Mouse (Mus musculus) hindbrain, embryonic 13.5 days (tissue): ENCODE measurements around the gene Sipa1l3. TPM values are rescaled to one million over a fixed set of nuclear protein-coding genes. Genes with fewer than 3 reads are reported as not detected.

ENCODE experiments used
- ATAC-seq: fragments of 200-750 bp; cut with Nextera tagmentation; 2 replicates; pipeline ENCODE4 v1.8.0; 2017; ENCODE audit warnings: moderate TSS enrichment; ENCODE audit not compliant: low FRiP score
- H3K27ac ChIP-seq: fragments of 300-500 bp; sonication (generic); 2 replicates; pipeline ENCODE4 v1.5.1; 2015; ENCODE audit warnings: inconsistent platforms, mild to moderate bottlenecking, moderate library complexity
- H3K27me3 ChIP-seq: fragments of 300-500 bp; sonication (generic); 2 replicates; pipeline ENCODE4 v1.6.1; 2015; ENCODE audit warnings: mild to moderate bottlenecking, inconsistent platforms
- H3K36me3 ChIP-seq: fragments of 300-500 bp; sonication (generic); 2 replicates; pipeline ENCODE4 v1.6.1; 2015; ENCODE audit warnings: mild to moderate bottlenecking, inconsistent platforms
- H3K4me1 ChIP-seq: fragments of 300-500 bp; sonication (generic); replicated peaks from 2 replicates; pipeline ENCODE4 v1.6.1; 2015; ENCODE audit warnings: inconsistent platforms
- H3K4me2 ChIP-seq: fragments of 300-500 bp; sonication (generic); 2 replicates; pipeline ENCODE4 v1.6.1; 2015; ENCODE audit warnings: inconsistent platforms, mild to moderate bottlenecking, moderate library complexity
- H3K4me3 ChIP-seq: fragments of 300-500 bp; sonication (generic); 2 replicates; pipeline ENCODE4 v1.5.1; 2015; ENCODE audit warnings: mild to moderate bottlenecking, inconsistent platforms
- H3K9ac ChIP-seq: fragments of 300-500 bp; sonication (generic); 2 replicates; pipeline ENCODE4 v1.6.1; 2015; ENCODE audit warnings: mild to moderate bottlenecking, inconsistent platforms
- H3K9me3 ChIP-seq: fragments of 300-500 bp; sonication (generic); 2 replicates; pipeline ENCODE4 v1.6.1; 2016; ENCODE audit warnings: inconsistent platforms
- WGBS: fragments of 180-500 bp; shearing (Covaris S2); methylation state at CpG from one replicate; pipeline ENCODE4 v1.1.7; 2015; 5-methylcytosine and 5-hydroxymethylcytosine counted together
- polyA plus RNA-seq: library from polyadenylated mRNA; unstranded; fragments of >200 nt; fragmentation: Nextera tagmentation; extraction: Ambion mirVana; gene quantifications from 2 replicates; pipeline ENCODE4 v1.2.1, GENCODE M21; 2015

The Sipa1l3 gene
- polyA plus RNA-seq, 1 experiment from 2014 or later: 13.7 TPM

DNA sequence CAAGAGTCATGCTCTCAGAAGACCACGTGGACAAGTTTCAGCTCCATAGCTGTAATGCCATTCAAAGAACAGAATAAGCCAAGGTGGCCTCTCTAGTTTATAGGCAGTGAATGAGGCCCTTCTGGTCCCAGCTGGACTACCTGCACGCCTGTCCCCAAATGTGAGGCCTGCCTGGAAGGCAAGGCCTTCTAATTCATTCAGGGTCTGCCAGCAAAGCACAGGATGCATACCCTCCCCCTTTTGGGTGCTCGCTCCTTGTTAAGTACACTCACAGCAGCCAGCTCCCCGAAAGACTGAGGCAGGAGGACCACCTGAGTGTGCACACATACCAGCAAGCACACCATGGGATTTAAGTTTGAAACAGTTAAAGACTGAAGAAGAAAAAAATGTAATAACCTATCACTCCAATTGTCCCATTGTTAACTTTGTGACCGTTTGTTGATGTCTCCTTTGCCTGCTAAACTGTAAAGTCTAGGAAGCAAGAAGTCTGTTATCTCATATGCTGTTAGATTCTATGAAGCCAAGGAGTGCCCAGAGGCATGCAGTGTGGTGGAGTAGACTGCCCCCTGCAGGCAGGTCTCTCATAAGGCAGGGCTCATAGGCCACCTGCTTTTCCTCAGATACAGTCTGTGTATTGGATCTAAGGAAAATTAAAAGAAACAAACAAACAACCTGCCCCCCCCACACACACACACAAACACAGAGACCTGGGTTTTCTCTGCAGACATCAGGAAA is 3.6 kb upstream of the Sipa1l3 start:
- H3K9me3 ChIP-seq: no peaks in the 10 kb centered on the region
- 61% methylated on average over 5 of the region's 5 CpGs for WGBS
- no peak overlapping the region for H3K9ac ChIP-seq
- no peak for ATAC-seq
- H3K36me3 ChIP-seq: no peaks in the 10 kb centered on the region
- no peak overlapping the region for H3K27ac ChIP-seq
- H3K4me2 ChIP-seq: no peak overlapping the region
- H3K4me3 ChIP-seq: no peak overlapping the region
- H3K27me3 ChIP-seq: no peaks in the 10 kb centered on the region
- peaks cover 16% of the 10 kb centered on the region for H3K4me1 ChIP-seq

DNA sequence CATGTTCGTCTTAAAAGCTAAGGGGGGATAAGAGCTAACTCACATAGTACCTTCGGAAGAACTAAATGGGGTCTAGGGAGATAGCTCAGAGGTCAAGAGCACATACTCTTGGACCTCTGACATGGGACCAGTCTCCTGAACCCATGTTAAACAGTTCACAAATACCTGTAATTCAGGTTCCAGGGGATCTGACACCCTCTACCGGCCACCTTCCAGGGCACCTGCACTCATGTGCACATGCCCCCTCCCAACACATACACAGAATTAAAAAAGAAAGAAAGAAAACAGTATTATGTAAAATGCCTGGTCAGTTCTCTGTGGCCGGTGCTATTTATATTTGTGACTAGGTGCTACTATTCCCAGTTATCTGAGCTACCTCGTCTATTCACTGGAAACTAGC is 2.9 kb upstream of the Sipa1l3 start:
- Histone ChIP-seq H3K27ac (no peak overlapping the region), H3K9ac (no peak overlapping the region), H3K36me3 (no peaks in the 10 kb centered on the region), H3K27me3 (no peaks in the 10 kb centered on the region), H3K4me1 (peaks cover 22% of the 10 kb centered on the region), H3K4me2 (no peak overlapping the region), H3K9me3 (no peaks in the 10 kb centered on the region), H3K4me3 (no peak overlapping the region)
- WGBS: 76% methylated on average over 5 of the region's 5 CpGs
- ATAC-seq: no peak

DNA sequence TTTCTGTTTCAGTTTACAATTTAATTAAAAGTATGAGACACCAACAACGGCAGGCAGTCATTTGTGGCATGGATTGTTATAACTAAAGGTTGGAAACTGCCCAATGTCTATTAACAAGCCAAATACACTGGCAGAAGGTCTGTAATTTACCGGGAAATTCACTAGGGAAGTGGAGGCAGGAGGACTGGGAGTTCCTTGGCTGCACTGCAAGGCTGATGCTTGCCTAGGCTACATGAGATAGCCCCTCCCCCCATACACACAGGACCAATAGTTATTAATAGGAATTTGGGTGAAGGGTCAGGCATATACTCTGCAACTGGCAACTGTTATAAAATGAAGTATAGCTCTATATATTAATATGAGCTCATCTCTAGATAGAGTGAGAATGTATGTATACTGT is 2.4 kb upstream of the Sipa1l3 start:
- no peak for ATAC-seq
- no peak overlapping the region for H3K4me3 ChIP-seq
- no peaks in the 10 kb centered on the region for H3K9me3 ChIP-seq
- no peak overlapping the region for H3K27ac ChIP-seq
- H3K9ac ChIP-seq: no peak overlapping the region
- no peaks in the 10 kb centered on the region for H3K36me3 ChIP-seq
- H3K4me1 ChIP-seq: peaks cover 27% of the 10 kb centered on the region
- WGBS: 67% methylated on average over 2 of the region's 2 CpGs
- H3K27me3 ChIP-seq: no peaks in the 10 kb centered on the region
- no peak overlapping the region for H3K4me2 ChIP-seq

DNA sequence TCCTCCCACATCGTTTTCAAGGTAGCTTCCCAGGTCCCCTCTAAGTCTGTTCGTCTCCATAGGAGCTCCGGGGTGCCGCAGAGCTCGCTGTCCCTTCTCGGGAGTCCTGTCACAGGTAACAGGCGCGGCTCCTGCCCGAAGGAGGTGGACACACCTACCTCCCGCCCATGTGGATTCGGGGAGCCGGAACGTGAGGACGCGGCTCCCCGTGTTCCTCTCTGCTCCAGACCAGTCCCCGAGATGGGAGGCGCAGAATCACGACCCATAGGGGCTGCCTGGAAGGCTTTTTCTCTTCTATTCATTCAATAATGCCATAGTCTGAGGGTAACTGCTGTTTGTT is 740 bp upstream of the Sipa1l3 start:
- H3K27ac ChIP-seq: peak overlapping the region; percentile 92
- ATAC-seq: peak; percentile 32; the same call in 1 of the 2 replicates
- H3K27me3 ChIP-seq: no peaks in the 10 kb centered on the region
- H3K4me2 ChIP-seq: peak overlapping the region; percentile 81
- H3K9ac ChIP-seq: peak overlapping the region; percentile 89
- peak overlapping the region; percentile 88 for H3K4me3 ChIP-seq
- H3K36me3 ChIP-seq: no peaks in the 10 kb centered on the region
- under 1% methylated on average over 19 of the region's 19 CpGs for WGBS
- H3K4me1 ChIP-seq: peaks cover 35% of the 10 kb centered on the region
- H3K9me3 ChIP-seq: no peaks in the 10 kb centered on the region

DNA sequence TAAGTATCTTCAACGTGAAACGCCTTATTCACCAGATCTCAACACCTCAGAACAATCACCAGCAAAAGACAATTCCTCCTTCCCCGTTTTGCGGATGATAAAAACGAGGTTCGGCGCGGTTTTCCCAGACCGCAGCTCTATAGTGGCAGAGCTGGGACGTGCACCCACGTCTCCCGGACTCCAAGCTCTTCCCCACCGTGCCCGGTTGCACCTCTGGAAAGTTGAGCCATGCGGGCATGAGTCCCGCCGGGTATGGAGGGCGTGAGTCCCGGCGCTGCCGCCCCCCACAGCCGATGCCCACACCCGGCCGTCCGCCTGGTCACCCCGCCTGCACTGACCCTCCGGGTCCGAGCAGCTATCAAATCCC is 404 bp downstream of the Sipa1l3 start:
- peak; percentile 58; the same call in 1 of the 2 replicates for ATAC-seq
- Histone ChIP-seq H3K4me3 (peak overlapping the region; percentile 88), H3K4me2 (peak overlapping the region; percentile 81), H3K27me3 (no peaks in the 10 kb centered on the region), H3K9me3 (no peaks in the 10 kb centered on the region), H3K36me3 (no peaks in the 10 kb centered on the region), H3K27ac (peak overlapping the region; percentile 92; the same call in 1 of the 2 replicates), H3K9ac (peak overlapping the region; percentile 89), H3K4me1 (peaks cover 40% of the 10 kb centered on the region)
- WGBS: under 1% methylated on average over 25 of the region's 28 CpGs

DNA sequence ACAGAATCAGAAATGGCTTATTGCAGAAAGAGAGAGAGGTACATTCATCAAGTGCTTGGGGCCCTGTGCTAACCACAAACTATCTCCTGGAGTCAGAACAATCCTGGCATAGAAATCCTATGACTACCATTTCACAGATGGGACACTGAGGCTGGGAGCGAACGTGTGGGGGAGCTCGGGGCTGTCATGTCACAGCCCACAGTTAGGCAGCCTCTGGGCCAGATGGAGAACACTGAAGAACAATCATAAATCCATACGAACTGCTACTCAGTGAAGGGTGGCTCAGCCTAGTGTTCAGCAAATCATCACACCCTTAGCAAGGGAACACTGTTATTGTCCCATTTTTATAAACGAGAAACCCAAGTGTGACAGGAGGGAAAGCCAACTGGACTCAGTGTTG is 1.3 kb downstream of the Sipa1l3 start:
- H3K27me3 ChIP-seq: no peaks in the 10 kb centered on the region
- H3K4me1 ChIP-seq: peaks cover 46% of the 10 kb centered on the region
- no peak overlapping the region for H3K27ac ChIP-seq
- peak overlapping the region; percentile 88 for H3K4me3 ChIP-seq
- WGBS: 75% methylated on average over 5 of the region's 5 CpGs
- no peaks in the 10 kb centered on the region for H3K9me3 ChIP-seq
- H3K9ac ChIP-seq: peak overlapping the region; percentile 89
- peak overlapping the region; percentile 81 for H3K4me2 ChIP-seq
- no peaks in the 10 kb centered on the region for H3K36me3 ChIP-seq
- no peak for ATAC-seq

DNA sequence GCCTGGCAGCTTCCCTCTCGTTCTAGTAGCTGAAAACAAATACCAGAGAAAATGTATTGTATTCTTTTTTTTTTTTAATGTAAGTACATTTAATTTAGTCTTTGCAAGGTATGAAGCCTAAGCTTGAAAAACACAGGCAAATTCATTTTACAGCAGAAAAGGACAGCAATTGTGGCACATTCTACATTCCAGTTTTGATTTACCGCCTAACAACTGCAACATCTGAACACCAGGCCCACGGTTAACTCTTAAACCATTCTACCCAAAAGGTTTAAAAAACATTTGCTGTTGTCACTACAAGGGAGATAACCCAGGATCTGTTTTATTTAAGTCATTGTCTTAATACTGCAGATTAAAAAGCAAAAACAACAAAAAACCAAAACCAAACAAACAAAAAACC is 2.8 kb downstream of the Sipa1l3 start:
- H3K27ac ChIP-seq: no peak overlapping the region
- H3K4me2 ChIP-seq: no peak overlapping the region
- H3K4me1 ChIP-seq: peaks cover 60% of the 10 kb centered on the region
- no peaks in the 10 kb centered on the region for H3K27me3 ChIP-seq
- H3K4me3 ChIP-seq: no peak overlapping the region
- H3K36me3 ChIP-seq: no peaks in the 10 kb centered on the region
- 90% methylated on average over 3 of the region's 3 CpGs for WGBS
- no peak overlapping the region for H3K9ac ChIP-seq
- ATAC-seq: no peak
- no peaks in the 10 kb centered on the region for H3K9me3 ChIP-seq

DNA sequence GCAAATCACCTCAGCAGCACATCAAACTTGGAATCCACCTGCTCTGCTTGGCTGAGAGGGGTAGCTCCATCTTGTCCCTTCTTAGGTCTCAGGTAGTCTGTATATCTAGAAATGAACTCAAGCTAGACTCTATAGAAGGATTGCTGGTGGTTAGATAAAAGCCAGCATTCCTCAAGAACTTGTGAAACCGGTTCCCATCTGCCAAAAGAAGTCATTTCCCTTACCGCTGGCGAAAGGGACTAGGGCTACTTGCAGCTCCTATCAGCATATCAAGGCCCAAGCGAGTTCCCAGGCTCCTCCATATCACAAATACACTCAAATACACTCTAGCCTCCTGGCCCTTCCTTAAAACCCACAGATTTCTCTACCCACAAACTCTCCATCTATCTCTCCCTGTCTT is 5.7 kb downstream of the Sipa1l3 start:
- H3K27me3 ChIP-seq: no peaks in the 10 kb centered on the region
- H3K9ac ChIP-seq: no peak overlapping the region
- 68% methylated on average over 4 of the region's 4 CpGs for WGBS

DNA sequence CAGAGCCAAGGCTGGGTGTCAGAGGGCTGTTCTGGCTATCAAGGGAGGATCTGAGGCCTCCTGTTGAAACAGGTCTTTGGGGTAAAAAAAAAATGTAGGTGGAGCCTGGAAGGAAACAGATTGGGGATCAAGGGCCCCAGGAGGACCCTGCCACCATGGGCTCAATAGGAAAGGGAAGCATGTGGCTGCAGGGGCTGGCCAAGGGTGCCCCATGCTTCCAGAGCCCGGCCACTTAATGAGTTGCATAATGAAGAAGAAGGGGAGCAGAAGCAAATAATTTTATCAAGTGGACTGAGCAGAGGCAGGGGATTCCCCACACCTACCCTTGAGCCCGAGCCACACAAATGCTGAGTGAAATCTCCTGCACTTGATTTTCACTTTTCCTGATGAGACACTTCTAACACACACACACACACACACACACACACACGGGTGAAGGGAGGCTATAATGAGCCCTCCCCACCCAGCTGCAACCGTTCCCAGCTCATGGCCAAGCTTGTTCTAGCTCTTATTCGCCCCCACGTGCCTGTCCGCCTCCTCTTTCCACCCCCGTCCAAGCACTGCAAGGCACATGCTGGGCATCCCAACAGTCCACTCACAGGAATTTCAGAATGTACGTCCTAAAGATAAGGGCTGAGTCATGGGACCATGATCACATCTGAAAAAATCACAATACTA is 6.7 kb downstream of the Sipa1l3 start:
- 0 out of 2 replicates have a peak overlapping the region, but pooled peaks have one; percentile 23 for H3K27ac ChIP-seq
- no peaks in the 10 kb centered on the region for H3K27me3 ChIP-seq
- H3K4me3 ChIP-seq: no peak overlapping the region
- no peak overlapping the region for H3K9ac ChIP-seq
- H3K9me3 ChIP-seq: no peaks in the 10 kb centered on the region
- 53% methylated on average over 9 of the region's 9 CpGs for WGBS
- H3K36me3 ChIP-seq: no peaks in the 10 kb centered on the region
- no peak for ATAC-seq
- H3K4me2 ChIP-seq: no peak overlapping the region
- peaks cover 43% of the 10 kb centered on the region for H3K4me1 ChIP-seq

More for the DNA sequence above, 5.7 kb downstream of the Sipa1l3 start:
- no peak for ATAC-seq
- no peaks in the 10 kb centered on the region for H3K9me3 ChIP-seq
- H3K36me3 ChIP-seq: no peaks in the 10 kb centered on the region
- no peak overlapping the region for H3K4me2 ChIP-seq
- no peak overlapping the region for H3K4me3 ChIP-seq
- H3K4me1 ChIP-seq: peaks cover 52% of the 10 kb centered on the region
- no peak overlapping the region for H3K27ac ChIP-seq

DNA sequence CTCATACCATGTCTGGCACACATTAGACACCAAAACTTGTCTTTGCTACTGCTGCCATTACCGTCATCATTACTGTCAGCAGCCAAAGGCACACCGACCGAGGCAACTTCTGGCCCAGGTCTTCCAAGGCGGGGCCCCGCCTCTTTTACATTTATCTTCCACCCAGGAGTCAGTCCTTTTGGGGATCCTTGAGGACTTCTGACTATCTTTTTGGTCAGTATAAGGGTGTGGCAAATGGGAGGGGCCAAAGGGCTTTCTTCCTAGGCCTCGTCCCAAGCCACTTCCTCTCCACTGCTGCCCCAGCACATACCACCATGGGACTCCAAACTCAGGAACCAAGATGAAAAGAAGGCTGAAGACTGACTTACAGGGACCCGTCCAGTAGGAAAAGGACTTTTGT is 9.9 kb downstream of the Sipa1l3 start:
- ATAC-seq: no peak

DNA sequence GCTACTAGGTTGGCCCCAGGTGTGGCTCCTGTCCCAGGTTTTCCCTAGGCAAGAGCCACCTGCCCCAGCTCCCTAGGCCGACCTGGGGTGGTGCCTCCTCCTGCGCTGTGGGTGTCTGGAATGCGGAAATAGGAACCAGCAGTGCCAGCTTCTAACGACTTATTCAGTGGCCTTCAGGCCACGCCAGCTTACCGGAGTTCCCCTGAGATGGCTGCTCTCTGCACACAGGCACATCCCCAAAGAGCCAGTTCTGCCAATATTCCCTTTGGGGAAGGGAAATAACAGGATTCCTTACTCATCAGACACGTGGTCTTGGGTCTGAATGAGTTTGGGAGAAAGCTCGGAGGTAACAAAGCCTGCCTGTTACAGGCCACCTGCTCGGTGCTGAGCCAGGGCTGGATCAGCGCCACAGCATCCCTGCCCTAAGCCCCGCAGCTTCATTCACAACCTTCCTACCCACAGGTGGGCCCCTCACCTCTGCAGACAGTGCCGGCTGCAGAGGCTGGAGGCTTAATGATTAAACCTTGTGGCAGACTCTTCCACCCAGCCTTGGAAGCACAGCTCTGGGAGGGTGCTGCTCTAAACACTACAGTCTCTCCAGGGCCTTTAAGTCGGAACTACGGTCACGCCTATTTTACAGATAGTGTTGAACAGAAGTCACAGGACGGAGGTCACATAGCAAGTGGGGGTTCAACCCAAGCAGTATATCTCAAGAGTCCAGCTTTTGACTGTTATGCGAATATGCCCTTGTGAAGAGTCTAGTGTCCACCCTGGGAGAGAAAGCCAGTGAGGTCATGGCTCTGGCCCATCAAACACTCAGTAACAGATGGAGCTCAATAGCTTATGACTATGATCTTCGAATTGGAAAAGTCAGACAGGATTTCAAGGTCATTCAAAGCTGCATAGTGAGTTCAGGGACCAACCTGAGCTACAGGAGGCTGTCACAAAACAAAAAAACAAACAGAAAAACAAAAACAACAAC is 12.8 kb downstream of the Sipa1l3 start:
- H3K9ac ChIP-seq: no peak overlapping the region
- no peaks in the 10 kb centered on the region for H3K27me3 ChIP-seq
- H3K27ac ChIP-seq: no peak overlapping the region
- H3K4me1 ChIP-seq: peaks cover 28% of the 10 kb centered on the region
- H3K4me2 ChIP-seq: 0 out of 2 replicates have a peak overlapping the region, but pooled peaks have one; percentile 13
- peak; percentile 38 for ATAC-seq
- 28% methylated on average over 18 of the region's 18 CpGs for WGBS
- no peaks in the 10 kb centered on the region for H3K9me3 ChIP-seq
- H3K4me3 ChIP-seq: no peak overlapping the region
- no peaks in the 10 kb centered on the region for H3K36me3 ChIP-seq

More for the DNA sequence above, 9.9 kb downstream of the Sipa1l3 start:
- no peak overlapping the region for H3K4me2 ChIP-seq
- H3K4me3 ChIP-seq: no peak overlapping the region
- no peak overlapping the region for H3K9ac ChIP-seq
- H3K27me3 ChIP-seq: no peaks in the 10 kb centered on the region
- H3K36me3 ChIP-seq: no peaks in the 10 kb centered on the region
- 88% methylated on average over 7 of the region's 7 CpGs for WGBS
- H3K4me1 ChIP-seq: peaks cover 49% of the 10 kb centered on the region
- no peak overlapping the region for H3K27ac ChIP-seq
- H3K9me3 ChIP-seq: no peaks in the 10 kb centered on the region

DNA sequence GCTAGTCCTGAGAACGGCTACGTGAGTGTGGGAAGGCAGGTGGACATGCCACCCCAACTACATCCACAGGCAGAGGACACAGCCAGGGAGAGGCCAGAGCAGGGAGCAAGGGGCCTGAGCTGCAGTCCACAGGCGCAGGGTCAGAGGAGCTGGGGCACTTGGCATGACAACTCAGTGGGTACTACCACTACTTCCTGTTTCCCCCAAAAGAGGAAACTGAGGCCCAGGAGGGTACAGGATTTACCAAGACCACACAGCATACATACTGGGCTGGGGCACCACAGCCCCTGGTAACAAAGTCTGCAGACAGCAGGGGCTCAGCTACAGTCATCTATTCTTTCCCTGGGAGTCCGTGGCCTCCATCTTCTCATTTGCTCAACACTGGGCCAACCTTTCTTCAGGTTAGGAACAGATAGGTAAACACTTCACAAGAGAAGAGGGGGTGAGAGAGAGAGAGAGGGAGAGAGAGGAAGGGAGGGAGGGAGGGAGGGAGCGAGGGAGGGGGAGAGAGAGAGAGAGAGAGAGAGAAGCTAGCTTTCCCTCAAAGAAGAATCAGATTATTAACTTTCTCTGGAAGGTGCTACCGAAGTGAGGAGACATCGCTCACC is 13.7 kb downstream of the Sipa1l3 start:
- Histone ChIP-seq H3K9me3 (no peaks in the 10 kb centered on the region), H3K27ac (no peak overlapping the region), H3K27me3 (no peaks in the 10 kb centered on the region), H3K9ac (no peak overlapping the region), H3K4me3 (no peak overlapping the region), H3K36me3 (no peaks in the 10 kb centered on the region), H3K4me2 (no peak overlapping the region), H3K4me1 (peaks cover 28% of the 10 kb centered on the region)
- 73% methylated on average over 7 of the region's 7 CpGs for WGBS
- 0 out of 2 replicates have a peak, but pooled peaks have one; percentile 16 for ATAC-seq
